Mouse (Mus musculus): Measurements from ENCODE around the gene E330021D16Rik. TPM values are rescaled to one million over a fixed set of nuclear protein-coding genes. Genes with fewer than 3 reads are reported as not detected.

The E330021D16Rik gene
- polyA plus RNA-seq, 1 experiment from 2014 or later: 0.11 TPM

DNA sequence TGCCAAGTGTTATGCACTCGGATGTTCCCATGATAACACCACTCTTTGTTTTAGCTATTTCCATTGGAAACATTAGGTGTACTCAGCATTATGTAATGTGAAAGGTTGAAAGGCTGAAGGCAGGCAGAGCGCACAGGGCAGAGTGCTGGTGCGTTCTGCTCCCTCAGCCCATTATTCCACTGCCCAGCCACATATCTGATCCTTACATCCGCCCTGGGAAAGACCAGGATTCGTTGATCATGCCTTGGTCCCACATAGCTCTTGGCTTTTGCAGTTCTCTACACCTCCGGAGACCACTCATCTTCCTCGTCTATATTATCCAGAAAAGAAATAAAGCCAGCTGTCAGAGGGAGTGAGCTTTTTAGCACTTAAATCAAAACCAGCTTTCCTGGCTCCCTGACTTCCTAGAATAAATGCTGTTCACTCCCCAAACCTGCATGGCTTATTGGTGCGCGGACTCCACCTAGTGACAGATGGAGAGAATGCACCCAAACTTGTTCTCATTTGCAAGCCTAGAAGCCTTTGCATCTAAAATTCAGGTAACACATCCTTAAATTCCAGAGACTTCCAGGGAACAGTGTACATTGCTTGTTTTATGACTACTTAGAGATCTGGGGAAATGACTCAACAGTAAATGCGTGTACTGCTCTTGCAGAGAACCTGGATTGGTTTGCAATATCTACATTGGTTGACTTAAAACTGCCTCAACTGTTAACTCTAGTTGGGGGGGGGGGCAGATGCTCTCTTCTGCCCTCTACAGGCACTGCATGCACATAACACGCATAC, 61.8 kb downstream of the E330021D16Rik start:
- no peak overlapping the region for H3K4me3 ChIP-seq
- no peaks in the 10 kb centered on the region for H3K4me1 ChIP-seq
- no peaks in the 10 kb centered on the region for H3K27me3 ChIP-seq (ENCODE audit: insufficient read depth, poor library complexity, severe bottlenecking)
- no peak for DNase-seq (ENCODE audit: low spot score)
- WGBS: 37% methylated on average over 11 of the region's 11 CpGs
- no peaks in the 10 kb centered on the region for H3K9me3 ChIP-seq
- H3K27ac ChIP-seq: no peak overlapping the region
- no peaks in the 10 kb centered on the region for H3K36me3 ChIP-seq

Other genes starting within 250 kb of the E330021D16Rik start
- gene Grin2b, start 242.1 kb downstream of the E330021D16Rik start, polyA plus RNA-seq (2016; fragmentation: Nextera tagmentation; extraction: Ambion mirVana): 0.07 and 0.15 TPM in 2 replicates
- not detected in 2 replicates for gene Gm8994, start 88.0 kb downstream of the E330021D16Rik start, polyA plus RNA-seq (2016; fragmentation: Nextera tagmentation; extraction: Ambion mirVana)
- 37.7 and 42.4 TPM in 2 replicates for gene Atf7ip, start 90.6 kb upstream of the E330021D16Rik start, polyA plus RNA-seq (2016; fragmentation: Nextera tagmentation; extraction: Ambion mirVana)
- gene Plbd1, start 246.4 kb upstream of the E330021D16Rik start, polyA plus RNA-seq (2016; fragmentation: Nextera tagmentation; extraction: Ambion mirVana): 3.1 and 6.0 TPM in 2 replicates

Measured in heart, embryonic 10.5 days (tissue).